Mouse (Mus musculus) spleen, postnatal 14 days (tissue): ENCODE measurements around the gene Pgp.
"Not testable (repeated sequence)": the region's sequence is repeated elsewhere in the genome, so short reads cannot be mapped to it uniquely, and the experiment has no call there.

Source experiments
- DNase-seq, 2 experiments: peaks; one replicate each; pipeline ENCODE4 v3.0.0; 2021 to 2022; ENCODE audit warnings: low spot score in 2 of 2

Pgp gene

DNA sequence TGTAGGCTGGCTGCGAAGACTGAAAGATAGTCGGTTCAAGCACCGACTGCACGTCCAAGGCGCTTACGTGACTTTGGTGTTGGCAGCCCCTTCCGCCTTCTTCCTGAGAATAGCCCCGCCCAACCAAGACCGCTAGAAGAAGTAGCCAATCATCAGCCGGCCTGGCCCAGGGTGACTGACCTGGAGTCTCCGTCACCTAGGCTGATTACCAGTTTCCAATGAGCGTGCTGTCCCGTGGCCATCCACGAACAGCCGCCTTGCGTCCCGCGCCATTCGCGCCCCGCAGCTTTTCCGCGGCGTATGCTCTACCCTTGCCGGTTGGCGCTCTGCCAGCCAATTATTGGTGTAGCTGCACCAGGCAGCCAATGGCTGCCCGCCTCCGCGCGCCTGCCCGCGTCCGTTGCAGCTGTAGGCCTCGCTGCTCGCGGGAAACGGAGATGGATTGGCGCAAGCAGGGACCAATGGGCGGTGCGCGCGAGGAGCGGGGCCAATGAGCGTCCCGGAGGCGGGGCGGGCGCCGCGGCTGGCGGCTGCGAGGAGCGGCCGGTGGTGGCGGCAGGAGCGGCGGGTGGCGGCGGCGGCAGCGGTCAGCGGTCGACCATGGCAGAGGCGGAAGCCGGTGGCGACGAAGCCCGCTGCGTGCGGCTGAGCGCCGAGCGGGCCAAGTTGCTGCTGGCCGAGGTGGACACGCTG is at the start of gene Pgp, which contains the start of gene E4f1:
Gene Pgp (plus strand): TSS at position 483 of the 693 bp plus-strand sequence.
Gene E4f1 (minus strand): TSS at position 404 of the 693 bp plus-strand sequence.
- peak; percentile 94 to 98 for DNase-seq

DNA sequence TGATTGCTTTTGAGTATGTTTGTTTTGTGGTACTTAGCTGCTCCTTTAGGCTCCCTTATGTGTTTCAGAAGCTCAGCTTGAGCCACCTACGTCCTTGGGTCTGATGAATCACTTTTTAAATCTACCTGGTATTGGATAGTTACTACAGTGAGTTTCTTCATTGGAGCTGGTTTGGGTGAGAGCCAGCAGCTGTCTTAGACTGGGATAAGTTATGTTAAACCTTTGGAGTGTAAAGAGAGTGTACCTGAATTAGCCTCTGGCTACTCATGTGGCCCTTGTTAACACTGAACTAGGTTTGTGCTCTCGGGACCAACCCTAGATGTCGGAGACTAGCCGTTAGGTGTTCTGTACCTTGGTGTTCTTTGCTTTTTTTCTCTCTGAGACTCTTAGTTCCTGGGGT is 47.1 kb upstream of the Pgp start:
- no peak for DNase-seq

DNA sequence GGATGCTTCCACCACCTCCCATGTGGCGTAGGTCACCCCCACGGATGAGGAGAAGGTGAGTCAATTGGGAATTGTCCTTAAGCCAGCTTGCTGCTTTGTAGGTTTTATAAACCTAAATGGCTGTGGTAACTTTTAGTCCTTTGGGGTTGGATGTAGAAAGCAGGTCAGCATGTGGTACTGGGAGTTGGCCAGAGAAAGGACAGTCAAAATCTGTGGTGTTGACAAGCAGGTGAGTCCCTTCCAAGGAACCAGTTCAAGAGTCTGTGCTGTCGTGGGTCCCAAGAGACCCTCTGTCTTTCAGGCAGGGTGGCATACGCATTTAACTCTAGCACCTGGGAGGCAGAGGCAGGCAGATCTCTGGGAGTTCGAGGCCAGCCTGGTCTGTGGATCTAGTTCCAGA is 45.7 kb upstream of the Pgp start:
- no peak for DNase-seq

DNA sequence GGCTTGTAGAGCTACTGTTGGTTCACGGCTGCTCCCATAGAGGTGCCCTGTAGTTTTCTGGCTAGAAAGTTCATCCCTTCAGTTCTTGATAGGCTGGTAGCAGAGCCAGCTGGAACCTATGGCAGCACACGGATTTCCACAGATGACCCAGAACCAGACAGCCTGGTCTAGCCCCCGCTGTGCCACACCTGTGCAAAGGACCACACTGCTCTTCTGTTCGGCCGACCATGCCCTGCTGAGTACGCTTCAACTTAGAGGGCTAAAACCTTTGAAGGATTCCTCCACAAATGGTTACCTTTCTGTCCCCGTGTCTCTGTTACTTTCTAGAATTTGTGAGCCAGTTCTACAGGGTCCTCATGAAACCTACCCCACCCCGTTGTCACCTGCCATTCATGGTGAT is 44.9 kb upstream of the Pgp start:
- not testable (repeated sequence) for DNase-seq

DNA sequence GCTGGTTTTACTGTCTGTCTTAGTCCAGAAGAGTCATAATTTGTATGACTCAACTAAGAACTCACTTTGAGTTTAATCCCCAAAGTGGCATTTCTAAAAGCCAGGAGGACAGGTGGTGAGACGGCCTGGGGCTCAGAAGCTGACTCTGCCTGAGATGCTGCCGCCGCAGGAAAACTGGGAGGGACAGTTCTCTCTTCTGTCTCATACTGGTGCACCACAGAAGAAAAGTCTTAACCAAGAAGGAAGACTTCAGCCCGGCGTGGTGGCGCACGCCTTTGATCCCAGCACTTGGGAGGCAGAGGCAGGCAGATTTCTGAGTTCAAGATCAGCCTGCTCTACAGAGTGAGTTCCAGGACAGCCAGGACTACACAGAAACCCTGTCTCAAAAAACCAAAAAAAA is 44.3 kb upstream of the Pgp start:
- no peak for DNase-seq

DNA sequence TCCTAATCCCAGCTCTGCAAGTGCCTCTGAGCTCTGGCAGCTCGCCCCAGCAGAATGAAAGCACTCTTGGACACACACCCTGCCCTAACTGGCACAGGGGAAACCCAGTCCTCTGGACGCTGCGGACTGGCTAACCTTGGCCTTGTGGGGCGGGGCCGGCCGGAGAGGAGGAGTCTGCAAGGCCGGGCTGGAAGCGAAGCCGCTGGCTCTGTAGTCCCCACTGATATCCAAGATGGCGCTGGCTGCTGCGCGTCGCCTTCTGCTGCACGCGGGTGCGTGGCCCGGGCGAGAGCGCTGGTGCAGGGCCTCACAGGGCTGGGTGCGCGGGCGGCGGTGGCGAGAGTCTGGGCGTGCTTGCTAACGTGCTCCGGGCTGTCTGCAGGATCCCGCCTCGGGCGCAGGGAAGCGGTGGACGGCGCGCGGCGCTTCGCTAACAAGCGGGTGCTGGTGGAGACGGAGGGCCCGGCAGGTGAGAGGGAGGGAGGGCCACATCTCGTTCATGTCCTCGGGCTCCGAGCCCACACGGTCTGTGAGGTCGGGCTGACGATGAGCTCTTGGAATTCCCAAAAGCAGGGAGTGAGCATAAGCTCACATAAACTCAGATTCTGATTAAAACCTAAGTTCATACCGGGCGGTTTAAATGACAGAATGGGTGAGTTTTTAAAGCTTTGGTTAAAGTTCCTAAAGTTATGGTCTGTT is 43.6 kb upstream of the Pgp start, which contains the start of gene Eci1:
Gene Eci1 (plus strand): TSS at position 171 of the 699 bp plus-strand sequence.
- DNase-seq, result peak; percentile 83 to 85

DNA sequence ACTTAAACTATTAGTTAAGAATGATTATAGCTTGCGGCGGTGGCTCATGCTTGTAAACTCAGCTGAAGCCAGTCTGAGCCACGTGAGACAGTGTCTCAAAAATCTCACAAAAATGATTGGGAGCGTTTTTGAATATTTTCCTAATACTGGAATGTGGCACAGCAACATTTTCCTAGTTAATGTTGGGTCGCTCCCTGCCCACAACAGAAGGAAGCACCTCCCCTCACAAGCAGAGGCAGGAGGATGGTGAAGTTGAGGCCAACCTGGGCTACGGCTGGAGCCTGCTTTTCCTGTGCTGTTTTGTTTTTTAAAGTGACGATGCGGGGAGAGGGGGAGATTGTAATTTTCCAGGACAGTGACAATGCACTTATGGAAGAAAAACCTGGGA is 43.0 kb upstream of the Pgp start:
- DNase-seq, result no peak

DNA sequence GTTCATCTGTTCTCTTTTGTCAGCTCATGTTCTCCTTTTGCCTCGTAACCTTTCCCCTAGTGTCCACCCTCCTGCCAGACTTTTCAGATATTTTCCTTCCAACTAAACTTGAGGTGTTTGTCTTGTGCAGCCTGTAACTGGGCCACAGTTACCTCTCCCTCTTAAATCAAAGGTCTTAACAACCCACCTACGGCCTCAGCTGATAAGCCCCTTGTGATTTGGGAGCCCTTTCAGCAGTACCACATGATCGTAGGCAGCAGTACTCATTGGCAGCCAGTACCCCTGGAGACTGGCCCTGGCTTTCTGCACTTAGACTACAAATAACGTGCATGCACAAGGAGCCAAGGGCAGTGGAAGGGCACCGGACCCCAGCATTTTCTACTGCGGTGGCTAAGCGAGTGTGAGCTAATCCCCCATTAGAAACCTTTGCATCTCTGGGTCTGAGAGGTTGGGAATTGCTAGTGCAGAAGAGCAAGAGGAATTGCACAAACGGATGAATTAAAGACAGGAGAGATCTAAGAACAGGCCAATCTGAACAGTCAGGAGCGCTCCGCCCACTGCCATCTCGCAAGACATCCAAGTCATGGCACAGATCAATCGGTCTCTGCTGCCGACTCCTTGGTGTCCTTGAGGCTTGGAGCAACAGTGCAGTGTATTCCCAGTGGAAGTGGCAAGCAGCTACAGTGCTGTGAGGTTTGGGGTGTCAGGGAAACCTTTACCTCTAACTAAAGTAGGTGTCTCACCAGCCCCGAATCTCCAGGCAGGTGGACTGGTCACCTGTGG is 40.8 kb upstream of the Pgp start:
- DNase-seq, result no peak

DNA sequence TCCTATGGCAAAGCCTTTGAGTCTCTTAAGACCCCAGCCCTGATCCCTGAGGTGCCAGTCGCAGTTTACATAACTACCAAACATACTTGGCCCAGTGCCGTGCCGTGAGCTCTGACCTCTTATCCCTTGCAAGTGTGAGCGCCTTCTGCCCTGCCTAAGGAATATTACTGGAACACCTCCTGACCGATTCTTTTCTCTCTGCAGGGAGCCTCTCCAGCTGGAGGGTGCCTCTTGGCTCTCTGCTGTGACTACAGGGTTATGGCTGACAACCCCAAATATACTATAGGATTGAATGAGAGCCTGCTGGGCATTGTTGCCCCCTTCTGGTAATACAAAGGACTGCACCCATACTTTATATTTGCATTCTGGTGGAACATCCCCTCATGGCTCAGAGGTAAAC is 33.2 kb upstream of the Pgp start:
- no peak for DNase-seq

DNA sequence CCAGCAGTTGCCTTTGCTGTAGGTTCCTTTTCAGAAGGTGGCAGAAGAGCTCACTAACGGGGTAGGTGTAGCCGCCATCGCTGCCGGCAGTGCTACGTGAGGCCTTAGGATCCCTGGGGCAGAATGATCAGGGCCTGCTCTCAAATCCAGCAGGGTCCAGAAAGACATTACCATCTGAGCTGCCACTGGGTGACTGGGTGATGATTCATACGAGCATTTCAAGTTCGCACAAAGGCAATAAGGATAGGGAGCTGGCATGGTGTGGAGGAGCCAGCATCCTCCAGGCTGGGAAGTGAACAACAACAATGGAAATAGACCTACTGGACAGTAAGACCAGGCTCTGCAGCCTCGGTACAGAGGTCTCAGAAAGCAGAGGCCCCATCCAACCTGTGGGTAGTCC is 29.8 kb upstream of the Pgp start:
- DNase-seq, result no peak

DNA sequence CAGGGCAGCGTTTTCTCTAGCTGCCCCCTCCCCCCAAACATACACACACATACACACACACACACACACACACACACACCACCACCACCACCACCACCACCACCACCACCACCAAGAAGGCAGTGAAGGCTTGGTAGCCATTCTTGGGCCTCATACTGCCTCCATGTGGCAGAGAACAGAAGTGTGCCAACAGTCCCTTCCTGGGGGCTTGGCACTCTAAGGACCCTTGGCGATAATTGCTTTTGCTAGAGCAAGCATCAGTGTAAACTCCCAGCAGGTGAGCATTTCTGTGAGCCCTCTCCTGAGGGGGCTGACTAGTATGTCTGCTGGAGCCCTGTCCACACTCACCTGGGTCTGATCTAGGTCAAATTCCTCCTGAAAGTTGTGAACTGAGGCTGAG is 29.0 kb upstream of the Pgp start:
- DNase-seq, result no peak

DNA sequence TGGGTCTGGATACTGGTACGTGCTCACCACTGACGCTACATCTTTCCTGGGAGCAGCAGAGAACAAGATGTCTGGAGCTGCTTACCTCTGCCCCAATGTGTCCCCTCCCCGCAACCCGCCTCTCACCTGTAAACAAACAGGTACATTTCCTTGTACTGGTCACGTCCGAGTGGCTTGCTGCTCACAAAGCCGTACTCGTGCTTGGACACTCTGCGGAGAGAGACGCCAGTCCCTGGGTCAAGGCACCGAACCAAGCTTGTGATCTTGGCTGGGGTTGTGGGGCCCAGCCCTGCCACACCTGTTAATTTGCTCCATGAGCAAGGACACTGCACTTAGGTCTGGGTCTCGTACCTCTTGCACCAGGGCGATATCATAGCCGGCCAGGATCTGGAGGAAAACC is 28.1 kb upstream of the Pgp start:
- no peak for DNase-seq

DNA sequence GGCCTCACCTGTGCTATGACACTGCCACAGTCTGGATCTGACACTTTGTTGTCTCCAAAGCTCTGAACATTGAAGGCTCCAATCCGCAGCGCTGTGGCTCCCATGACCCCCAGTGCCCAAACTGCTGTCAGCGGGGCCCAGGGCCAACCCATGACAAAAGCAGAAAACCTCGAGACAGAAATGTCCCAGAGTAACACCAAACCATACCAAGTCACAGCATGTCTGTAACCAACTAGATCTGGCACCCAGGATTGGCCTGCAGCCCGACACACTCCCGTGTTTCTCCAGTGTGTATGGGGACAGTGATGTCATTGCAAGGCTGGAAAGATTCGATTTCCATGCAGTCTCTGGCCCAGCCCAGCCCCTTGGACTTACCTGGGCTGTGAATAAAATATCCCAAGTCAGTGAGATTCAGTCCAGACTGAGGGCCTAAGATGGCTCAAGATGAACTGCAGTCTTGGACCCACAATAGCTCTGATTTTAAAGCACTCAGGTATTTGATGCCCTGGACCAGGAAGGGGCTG is 27.5 kb upstream of the Pgp start, which contains the start of gene Dnase1l2:
Gene Dnase1l2 (minus strand): TSS at position 474 of the 524 bp plus-strand sequence.
- no peak for DNase-seq

DNA sequence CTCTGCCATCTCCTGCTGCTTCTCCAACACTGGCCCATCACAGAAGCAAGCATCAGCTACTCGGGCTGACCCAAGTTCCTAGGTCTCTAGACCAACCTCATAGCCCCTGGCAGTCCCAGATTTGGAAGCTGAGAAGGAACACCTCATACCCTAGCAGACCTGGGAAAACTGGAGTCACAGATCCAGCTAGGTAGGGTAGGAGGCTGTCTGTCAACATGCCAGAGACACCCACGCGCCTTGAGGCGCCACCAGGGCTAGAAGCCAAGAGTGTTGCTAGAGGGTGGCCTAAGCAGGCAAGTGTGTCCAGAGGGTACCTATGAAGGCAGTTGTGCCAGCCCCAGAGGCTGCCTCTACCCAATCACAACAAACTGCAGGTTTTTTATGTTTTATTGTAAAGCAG is 26.8 kb upstream of the Pgp start:
- DNase-seq, result no peak

DNA sequence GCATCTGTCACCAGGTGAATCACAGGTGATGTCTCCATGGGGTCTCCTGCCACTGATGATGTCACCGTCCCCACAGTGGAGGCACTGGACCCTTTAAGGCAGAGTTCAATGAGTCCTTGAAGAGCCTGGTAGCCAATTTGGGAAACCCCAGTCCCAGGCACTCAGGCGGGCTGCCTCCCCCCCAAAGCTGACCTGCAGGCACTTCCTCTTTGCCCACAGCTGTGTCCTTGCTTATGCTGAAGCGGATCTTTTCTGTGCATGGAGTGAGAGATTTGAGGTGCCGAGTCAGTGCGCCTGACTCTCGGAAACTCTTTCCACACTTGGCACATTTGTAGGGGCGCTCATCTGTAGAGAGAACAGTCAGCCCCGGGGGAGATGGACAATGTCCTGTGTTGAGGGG is 23.6 kb upstream of the Pgp start:
- DNase-seq, result no peak

DNA sequence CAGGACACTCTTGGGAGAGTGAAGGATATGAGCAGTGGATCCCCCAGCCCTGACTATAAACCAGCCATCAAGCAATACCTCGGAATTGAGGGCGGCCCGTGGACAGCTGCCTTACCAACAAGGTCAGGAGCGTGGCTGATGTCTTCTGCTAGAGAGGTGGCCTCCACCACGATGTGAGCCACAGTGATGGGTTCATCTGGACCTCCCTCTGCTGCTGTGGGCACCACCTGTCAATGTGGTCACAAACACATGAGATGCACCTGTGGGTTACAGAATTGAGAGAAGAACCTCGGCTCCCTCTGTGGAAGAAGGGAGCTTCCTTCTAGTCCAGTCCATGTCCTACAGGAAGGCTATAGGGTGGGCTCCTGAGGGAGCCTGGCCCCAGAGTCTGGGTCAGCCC is 20.7 kb upstream of the Pgp start:
- no peak for DNase-seq

DNA sequence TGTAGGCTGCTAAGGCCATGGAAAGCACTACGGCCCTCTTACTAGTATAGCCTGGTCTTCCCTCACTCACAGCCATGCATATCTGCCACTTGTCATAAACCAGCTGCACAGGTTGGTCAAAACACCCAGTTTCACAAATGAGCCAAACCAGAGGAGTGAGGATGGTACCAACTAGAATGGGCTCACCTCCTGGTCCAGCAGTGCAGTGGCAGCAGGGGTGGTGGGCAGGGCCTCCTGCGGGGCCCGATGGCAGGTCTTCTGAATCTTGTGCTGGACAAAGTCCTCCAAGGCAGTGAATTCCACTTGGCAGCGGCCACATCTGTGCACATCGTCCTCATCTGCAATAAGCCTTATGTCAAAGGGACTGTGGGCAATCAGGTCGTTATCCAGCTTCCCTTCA is 19.0 kb upstream of the Pgp start:
- DNase-seq, result no peak

DNA sequence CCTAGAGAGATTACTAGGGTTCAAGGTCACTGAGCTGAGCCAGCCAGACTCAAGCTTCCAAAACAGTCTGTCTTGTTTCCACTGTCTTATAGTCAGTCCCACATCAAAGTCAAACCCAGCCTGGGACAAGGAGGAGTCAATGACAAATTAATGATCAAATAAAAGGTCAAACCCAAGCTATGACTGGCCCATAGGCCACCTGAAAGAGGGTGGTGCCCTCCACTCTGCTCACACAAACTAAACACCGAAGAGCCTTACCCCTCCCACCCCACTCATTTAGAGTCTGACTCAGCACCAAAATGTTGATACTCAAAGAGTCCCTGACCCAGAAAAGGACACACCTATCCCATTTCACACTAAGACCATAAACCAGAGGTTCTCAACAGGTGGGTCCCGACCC is 16.8 kb upstream of the Pgp start:
- no peak for DNase-seq

DNA sequence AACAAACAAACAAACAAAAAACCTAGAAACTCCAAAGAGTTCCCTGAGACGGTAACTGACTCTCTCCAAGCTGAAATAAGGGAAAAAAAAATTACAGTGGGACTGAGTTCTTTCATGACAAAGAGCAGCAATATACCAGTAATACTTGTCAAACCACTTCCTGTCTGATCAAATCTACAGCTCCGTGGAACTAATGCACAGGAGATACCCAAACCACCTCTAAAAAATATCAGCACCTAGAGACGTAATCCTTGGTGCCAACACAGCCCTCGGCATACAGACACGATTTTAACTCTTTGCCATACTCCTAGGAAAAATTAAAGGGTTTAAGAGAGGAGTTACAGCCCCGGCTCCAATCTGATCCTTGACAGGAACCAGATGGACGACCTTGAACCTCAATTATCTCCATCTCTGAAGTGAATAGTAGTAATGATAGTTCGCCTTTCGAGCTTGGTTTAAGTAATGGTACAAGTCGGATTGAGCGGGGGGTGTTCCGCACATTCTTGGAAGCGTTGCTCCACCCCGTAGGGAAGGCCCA is 15.9 kb upstream of the Pgp start:
- no peak for DNase-seq

DNA sequence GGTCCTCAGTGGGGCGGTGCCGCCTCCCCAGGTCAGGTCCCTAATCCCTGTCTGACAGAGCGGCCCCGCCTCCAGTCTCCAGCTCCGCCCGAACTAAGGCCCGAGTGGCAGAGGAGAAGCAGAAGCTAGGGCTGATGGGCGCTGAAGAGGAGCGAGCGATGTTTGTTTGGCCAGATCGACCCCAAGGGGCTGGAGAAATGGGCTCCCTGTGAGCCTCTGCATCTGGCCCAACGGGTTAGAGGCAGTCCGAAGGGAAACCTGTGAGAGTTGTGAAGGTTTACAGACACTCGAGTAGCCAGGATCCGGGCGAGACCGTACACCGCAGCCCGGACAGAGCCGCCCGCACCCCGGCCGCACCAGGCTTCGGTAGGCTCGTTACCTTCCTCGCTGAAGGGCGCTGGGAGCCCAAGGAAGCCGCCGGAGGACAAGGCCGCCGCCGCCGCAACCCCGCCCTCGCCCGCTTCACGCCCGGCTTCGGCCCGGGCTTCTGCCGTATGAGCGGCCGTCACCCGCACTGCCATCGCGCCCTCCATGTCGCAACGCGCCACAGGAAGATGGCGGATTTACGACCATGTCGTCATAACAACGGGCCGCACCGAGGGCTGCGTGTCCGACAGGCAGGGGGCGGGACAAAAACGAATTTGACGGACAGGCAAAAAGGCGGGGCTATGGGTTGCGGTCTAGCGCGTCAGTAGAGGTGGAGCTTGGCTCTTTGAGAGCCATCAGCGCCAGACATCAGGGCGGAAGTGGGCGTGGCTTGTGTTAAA is 15.3 kb upstream of the Pgp start:
- DNase-seq, result peak; percentile 99 to 100

DNA sequence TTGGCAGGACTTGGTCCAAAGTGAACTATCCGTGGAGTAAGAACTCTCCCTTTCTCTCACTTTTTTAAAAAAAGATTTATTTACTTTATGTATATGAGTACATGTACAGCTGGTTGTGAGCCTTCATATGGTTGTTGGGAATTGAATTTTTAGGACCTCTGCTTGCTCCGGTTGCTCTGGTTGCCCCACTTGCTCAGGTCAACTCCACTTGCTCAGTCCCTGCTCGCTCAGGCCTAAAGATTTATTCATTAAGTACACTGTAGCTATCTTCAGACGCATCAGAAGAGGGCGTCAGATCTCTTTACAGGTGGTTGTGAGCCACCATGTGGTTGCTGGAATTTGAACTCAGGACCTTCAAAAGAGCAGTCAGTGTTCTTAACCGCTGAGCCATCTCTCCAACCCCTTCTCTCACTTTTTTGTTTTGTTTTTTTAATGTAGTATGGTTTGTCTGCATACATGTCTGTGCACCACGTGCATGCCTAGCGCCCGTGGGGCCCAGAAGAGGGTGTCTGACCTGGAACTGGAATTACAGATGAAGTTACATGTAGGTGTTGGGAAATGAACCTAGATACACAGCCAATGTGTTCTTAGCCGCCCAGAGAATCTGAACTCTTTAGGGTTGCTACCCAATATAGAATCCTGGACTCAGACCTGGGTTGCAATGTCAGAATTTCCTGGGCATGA is 14.5 kb upstream of the Pgp start:
- DNase-seq, result not testable (repeated sequence)
